Mouse (Mus musculus) CH12.LX (cell line): ENCODE measurements around the gene Gzmm. TPM values are rescaled to one million over a fixed set of nuclear protein-coding genes. Genes with fewer than 3 reads are reported as not detected.
A peak's percentile ranks its signal among the peaks of the same experiment; 100 is the strongest.

Experiments
- DNase-seq: peaks from one replicate; pipeline ENCODE4 v3.0.0-alpha.2; 2013; ENCODE audit errors: extremely low read depth
- H3K27ac ChIP-seq: 2 replicates; pipeline ENCODE4 v1.5.1; 2012; ENCODE audit warnings: low read depth, mild to moderate bottlenecking, control low read depth, moderate library complexity; ENCODE audit not compliant: insufficient read depth
- H3K27me3 ChIP-seq: replicated peaks from 2 replicates; pipeline ENCODE3; 2012; ENCODE audit warnings: inconsistent platforms
- H3K36me3 ChIP-seq, 2 experiments: replicated peaks in 1 of 2; 2 replicates each; pipeline versions ENCODE3 to v1.6.1; 2012; ENCODE audit warnings: inconsistent platforms in 1 of 2, low read length in 1 of 2, mild to moderate bottlenecking in 1 of 2, mixed read lengths in 1 of 2, moderate library complexity in 1 of 2; ENCODE audit not compliant: control insufficient read depth in 1 of 2, insufficient read depth in 1 of 2
- H3K4me1 ChIP-seq, 2 experiments: 2 replicates each; pipeline ENCODE4 v1.6.1; 2012; ENCODE audit warnings: inconsistent platforms in 1 of 2, moderate library complexity in 1 of 2; ENCODE audit not compliant: insufficient read depth in 2 of 2, control insufficient read depth in 1 of 2
- H3K4me2 ChIP-seq: 2 replicates; pipeline ENCODE4 v1.6.1; 2012; ENCODE audit warnings: low read depth, mild to moderate bottlenecking, control low read depth; ENCODE audit not compliant: poor library complexity, insufficient read depth, severe bottlenecking
- H3K4me3 ChIP-seq, 3 experiments: fragments of 150-350 bp in 1 of 3; sonication (generic) in 1 of 3; replicated peaks in 1 of 3; 2 replicates each; pipeline versions ENCODE3 to v1.5.1; 2011 to 2012; ENCODE audit warnings: low read depth in 2 of 3, low read length in 2 of 3, mild to moderate bottlenecking in 2 of 3, moderate library complexity in 2 of 3, control low read depth in 1 of 3, improper control_type of control experiment in 1 of 3, inconsistent platforms in 1 of 3, mixed read lengths in 1 of 3; ENCODE audit not compliant: poor library complexity in 1 of 3
- H3K79me2 ChIP-seq: replicated peaks from 2 replicates; pipeline ENCODE4 v1.6.1; 2012; ENCODE audit warnings: mild to moderate bottlenecking, moderate library complexity; ENCODE audit not compliant: control insufficient read depth, poor library complexity, insufficient read depth, severe bottlenecking; ENCODE audit errors: extremely low read depth
- H3K9ac ChIP-seq: 2 replicates; pipeline ENCODE4 v1.6.1; 2012; ENCODE audit warnings: low read depth, mild to moderate bottlenecking, control low read depth, moderate library complexity; ENCODE audit not compliant: insufficient read depth
- H3K9me3 ChIP-seq: replicated peaks from 2 replicates; pipeline ENCODE3; 2012; ENCODE audit warnings: low read length, inconsistent platforms, mixed read lengths
- BHLHE40 ChIP-seq: IDR thresholded peaks from 2 replicates; pipeline ENCODE4 v1.6.1; 2011; ENCODE audit warnings: mild to moderate bottlenecking, low read depth, low read length, improper control_type of control experiment
- CTCF ChIP-seq, 2 experiments: IDR thresholded peaks in 1 of 2; conservative IDR thresholded peaks in 1 of 2; 2 replicates each; pipeline ENCODE4 v1.5.1; 2011 to 2012; ENCODE audit warnings: low read depth in 2 of 2, low read length in 2 of 2, improper control_type of control experiment in 1 of 2, inconsistent platforms in 1 of 2, mild to moderate bottlenecking in 1 of 2, moderate library complexity in 1 of 2
- E2F4 ChIP-seq: IDR thresholded peaks from 2 replicates; pipeline ENCODE4 v1.6.1; 2011; ENCODE audit warnings: low read depth, low read length, improper control_type of control experiment; ENCODE audit not compliant: insufficient replicate concordance
- ELF1 ChIP-seq: IDR thresholded peaks from 2 replicates; pipeline ENCODE4 v1.6.1; 2014; ENCODE audit warnings: low read depth, mild to moderate bottlenecking, inconsistent platforms, low read length, improper control_type of control experiment
- EP300 ChIP-seq: IDR thresholded peaks from 2 replicates; pipeline ENCODE4 v1.6.1; 2011; ENCODE audit warnings: low read length, improper control_type of control experiment
- GABPA ChIP-seq: IDR thresholded peaks from 2 replicates; pipeline ENCODE4 v1.6.1; 2012; ENCODE audit warnings: low read depth, low read length, improper control_type of control experiment, inconsistent platforms; ENCODE audit not compliant: insufficient replicate concordance
- HCFC1 ChIP-seq: IDR thresholded peaks from 2 replicates; pipeline ENCODE4 v1.6.1; 2012; ENCODE audit warnings: low read depth, mild to moderate bottlenecking, inconsistent platforms, low read length, improper control_type of control experiment
- IRF4 ChIP-seq: IDR thresholded peaks from 2 replicates; pipeline ENCODE4 v1.6.1; 2014; ENCODE audit warnings: low read depth, mild to moderate bottlenecking, inconsistent platforms, low read length, improper control_type of control experiment
- JUN ChIP-seq: IDR thresholded peaks from 2 replicates; pipeline ENCODE4 v1.6.1; 2011; ENCODE audit warnings: low read depth, mild to moderate bottlenecking, low read length, improper control_type of control experiment, moderate library complexity; ENCODE audit not compliant: insufficient read depth
- JUND ChIP-seq: conservative IDR thresholded peaks from 2 replicates; pipeline ENCODE4 v1.6.1; 2011; ENCODE audit warnings: low read depth, low read length, improper control_type of control experiment
- KAT2A ChIP-seq: IDR thresholded peaks from 2 replicates; pipeline ENCODE4 v1.6.1; 2012; ENCODE audit warnings: low read length, improper control_type of control experiment, inconsistent platforms; ENCODE audit not compliant: insufficient replicate concordance
- MAFK ChIP-seq: IDR thresholded peaks from 2 replicates; pipeline ENCODE4 v1.6.1; 2011; ENCODE audit warnings: low read length, improper control_type of control experiment; ENCODE audit not compliant: insufficient replicate concordance
- MAZ ChIP-seq: IDR thresholded peaks from 2 replicates; pipeline ENCODE4 v1.6.1; 2012; ENCODE audit warnings: low read depth, mild to moderate bottlenecking, inconsistent platforms, low read length, improper control_type of control experiment, moderate library complexity
- MEF2A ChIP-seq: IDR thresholded peaks from 2 replicates; pipeline ENCODE4 v1.6.1; 2014; ENCODE audit warnings: low read depth, mild to moderate bottlenecking, inconsistent platforms, low read length, improper control_type of control experiment, borderline replicate concordance
- MXI1 ChIP-seq: IDR thresholded peaks from 2 replicates; pipeline ENCODE4 v1.6.1; 2011; ENCODE audit warnings: mild to moderate bottlenecking, low read depth, low read length, improper control_type of control experiment
- NELFE ChIP-seq: IDR thresholded peaks from 2 replicates; pipeline ENCODE4 v1.6.1; 2011; ENCODE audit warnings: low read depth, low read length, improper control_type of control experiment
- NRF1 ChIP-seq: IDR thresholded peaks from 2 replicates; pipeline ENCODE4 v1.6.1; 2014; ENCODE audit warnings: low read depth, mild to moderate bottlenecking, inconsistent platforms, low read length, improper control_type of control experiment, moderate library complexity
- PAX5 ChIP-seq: IDR thresholded peaks from 2 replicates; pipeline ENCODE4 v1.6.1; 2012; ENCODE audit warnings: low read length, inconsistent platforms, mixed read lengths
- POLR2A ChIP-seq: IDR thresholded peaks from 2 replicates; pipeline ENCODE4 v1.6.1; 2011; ENCODE audit warnings: low read depth, mild to moderate bottlenecking, improper control_type of control experiment, low read length
- POLR2AphosphoS2 ChIP-seq: IDR thresholded peaks from 2 replicates; pipeline ENCODE4 v1.6.1; 2011; ENCODE audit warnings: low read depth, low read length, improper control_type of control experiment
- RAD21 ChIP-seq: IDR thresholded peaks from 2 replicates; pipeline ENCODE4 v1.6.1; 2011; ENCODE audit warnings: low read depth, mild to moderate bottlenecking, low read length, improper control_type of control experiment, moderate library complexity
- SIN3A ChIP-seq: IDR thresholded peaks from 2 replicates; pipeline ENCODE4 v1.6.1; 2012; ENCODE audit warnings: low read length, improper control_type of control experiment, inconsistent platforms
- TBP ChIP-seq: conservative IDR thresholded peaks from 2 replicates; pipeline ENCODE4 v1.6.1; 2011; ENCODE audit warnings: low read depth, low read length, improper control_type of control experiment
- TCF12 ChIP-seq: IDR thresholded peaks from 2 replicates; pipeline ENCODE4 v1.6.1; 2014; ENCODE audit warnings: low read depth, mild to moderate bottlenecking, inconsistent platforms, low read length, improper control_type of control experiment
- UBTF ChIP-seq: IDR thresholded peaks from 2 replicates; pipeline ENCODE4 v1.6.1; 2012; ENCODE audit warnings: low read depth, mild to moderate bottlenecking, inconsistent platforms, low read length, improper control_type of control experiment, moderate library complexity
- USF1 ChIP-seq: IDR thresholded peaks from 2 replicates; pipeline ENCODE4 v1.6.1; 2014; ENCODE audit warnings: low read depth, mild to moderate bottlenecking, inconsistent platforms, low read length, improper control_type of control experiment
- USF2 ChIP-seq: conservative IDR thresholded peaks from 2 replicates; pipeline ENCODE4 v1.6.1; 2011; ENCODE audit warnings: low read depth, low read length, improper control_type of control experiment
- ZNF384 ChIP-seq: IDR thresholded peaks from 2 replicates; pipeline ENCODE4 v1.6.1; 2012; ENCODE audit warnings: low read depth, low read length, improper control_type of control experiment, inconsistent platforms
- dilution Hi-C: fragments of 300-500 bp; cut with MboI; formaldehyde crosslinking; loops from 2 replicates; pipeline ENCODE4 v1.14.3; 2020; ENCODE audit warnings: low sequenced_read_pairs; ENCODE audit not compliant: extremely low pct_unique_long_range_greater_than_20kb, extremely low pct_ligation_motif_present
- in situ Hi-C: fragments of 300-500 bp; cut with MboI; formaldehyde crosslinking; loops from 3 replicates; pipeline ENCODE4 v1.14.3; 2019; ENCODE audit warnings: low sequenced_read_pairs, low pct_ligation_motif_present, low pct_unique_long_range_greater_than_20kb, mixed read lengths
- polyA plus RNA-seq: library from polyadenylated mRNA; unstranded; fragments of >175 nt; gene quantifications from 2 replicates; pipeline ENCODE4 v1.2.1, GENCODE M21; 2012; ENCODE audit warnings: low read depth; ENCODE audit not compliant: insufficient read length
- total RNA-seq, 2 experiments: library from RNA; depleted of rRNA; stranded (reverse); fragments of 300-350 nt in 1 of 2; fragments of >200 nt in 1 of 2; gene quantifications; 2 replicates each; pipeline ENCODE4 v1.2.3; 2012 to 2014

Gzmm gene
- total and polyA plus RNA-seq, 3 experiments: 0.17 to 0.73 (median 0.59) TPM

DNA sequence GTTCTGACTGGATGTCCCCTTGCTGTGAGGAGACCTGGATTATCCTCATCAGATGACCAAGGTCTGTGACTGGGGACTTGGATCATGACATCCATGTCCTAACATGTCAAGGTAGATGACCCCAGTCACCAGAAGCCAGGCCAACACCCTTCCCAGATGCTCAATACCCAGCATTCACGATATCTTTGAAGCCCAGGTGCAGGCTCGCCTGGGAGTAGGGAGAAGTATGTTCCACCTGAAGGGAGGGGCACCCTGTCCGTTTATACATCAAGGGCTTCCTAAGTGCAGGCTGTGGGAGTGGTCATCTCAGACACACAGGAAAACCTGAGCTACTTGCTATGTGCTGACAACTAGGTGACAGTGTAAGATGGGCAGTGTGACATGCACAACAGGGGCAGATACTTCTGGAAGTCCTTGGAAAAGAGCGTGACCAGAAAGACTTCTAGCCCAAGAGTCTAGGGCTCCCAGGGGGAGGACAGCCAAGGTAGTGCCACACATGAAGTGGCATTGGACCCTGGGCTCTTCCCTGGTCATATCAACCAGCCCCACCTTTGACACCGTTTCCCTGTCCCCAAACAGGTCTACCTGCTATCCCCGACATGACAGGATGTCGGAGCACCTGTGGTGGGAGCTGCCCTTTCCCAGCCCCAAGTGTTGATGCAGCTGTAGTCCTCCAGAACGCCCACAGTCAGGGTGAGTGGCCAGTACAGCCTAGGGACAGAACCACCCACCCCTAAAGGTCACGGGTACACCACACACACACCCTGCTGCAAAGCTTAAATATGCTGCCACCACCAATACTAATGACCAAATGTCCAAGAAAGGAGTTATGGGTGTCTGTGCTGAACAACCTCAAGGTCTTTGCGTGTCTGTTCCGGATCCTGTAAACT is 8.0 kb upstream of the Gzmm start:
- Histone ChIP-seq H3K27ac (no peak overlapping the region), H3K9ac (peak overlapping the region; percentile 52), H3K4me1 (peaks cover 24 to 35% of the 10 kb centered on the region in 2 experiments), H3K4me3 (peak overlapping the region; percentile 55 to 93 (median 75)), H3K9me3 (peaks cover 2% of the 10 kb centered on the region), H3K79me2 (peaks cover 31% of the 10 kb centered on the region)
- in situ Hi-C loops (no loop called here), dilution Hi-C loops (no loop called here)
- TF ChIP-seq USF2 (no peak), EP300 (no peak), TBP (no peak), NRF1 (no peak), HCFC1 (no peak), RAD21 (no peak), JUN (no peak), USF1 (no peak), IRF4 (no peak), UBTF (no peak), POLR2AphosphoS2 (no peak), KAT2A (no peak), MAFK (no peak), ZNF384 (no peak), E2F4 (no peak), SIN3A (no peak), GABPA (no peak)
- TF ChIP-seq, all 38 proteins: peak for 0
- peak overlapping the region; percentile 65 for H3K4me2 ChIP-seq
- H3K27me3 ChIP-seq: no peaks in the 10 kb centered on the region
- no peak for DNase-seq
- H3K36me3 ChIP-seq: peaks cover 14 to 36% of the 10 kb centered on the region in 2 experiments

DNA sequence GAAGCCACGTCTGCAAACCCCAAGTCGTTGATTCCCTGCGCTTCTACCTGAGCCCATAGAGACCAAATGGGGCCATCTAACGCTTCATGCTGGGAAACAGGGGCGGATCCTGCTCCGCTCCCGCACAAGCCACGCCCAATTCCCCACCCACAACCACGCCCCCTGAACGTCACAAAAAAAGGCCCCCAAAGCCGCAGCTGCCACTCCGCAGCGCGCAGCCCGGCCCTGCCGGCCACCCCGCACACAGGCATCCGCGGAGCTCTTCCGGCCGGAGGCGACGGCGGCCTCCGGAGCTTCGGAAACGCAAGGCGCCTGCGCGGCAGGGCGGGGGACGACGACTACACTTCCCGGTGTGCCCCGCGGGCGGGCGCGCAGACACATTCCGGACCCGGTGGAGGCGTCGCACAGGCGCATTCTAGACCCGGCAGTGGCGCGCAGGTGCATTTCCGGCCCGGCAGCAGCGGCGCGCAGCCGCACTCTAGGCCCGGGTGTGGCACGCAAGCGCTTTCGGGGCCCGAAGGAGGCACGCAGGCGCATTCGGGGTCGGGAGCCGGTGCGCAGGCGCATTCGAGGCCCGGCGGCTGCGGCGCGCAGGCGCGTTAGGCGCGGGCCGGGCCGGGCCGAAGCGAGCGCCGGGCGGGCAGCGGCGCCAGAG is 7.1 kb upstream of the Gzmm start, which contains the start of gene Cdc34:
Cdc34 (plus strand) TSS at position 605 of the 655 bp plus-strand sequence.
- peaks cover 24 to 35% of the 10 kb centered on the region in 2 experiments for H3K4me1 ChIP-seq
- H3K9me3 ChIP-seq: peaks cover 2% of the 10 kb centered on the region
- dilution Hi-C loops: no loop called here
- H3K27me3 ChIP-seq: no peaks in the 10 kb centered on the region
- peaks cover 31% of the 10 kb centered on the region for H3K79me2 ChIP-seq
- H3K27ac ChIP-seq: peak within 1 kb of the TSS; percentile 58
- peak within 1 kb of the TSS; percentile 97 for H3K9ac ChIP-seq
- peaks cover 22 to 36% of the 10 kb centered on the region in 2 experiments for H3K36me3 ChIP-seq
- peak within 1 kb of the TSS; percentile 92 to 98 (median 93) for H3K4me3 ChIP-seq
- DNase-seq: peak; percentile 98
- peak within 1 kb of the TSS; percentile 69 for H3K4me2 ChIP-seq
- in situ Hi-C loops: no loop called here
- TF ChIP-seq BHLHE40 (peak; percentile 17; the same call in 1 of the 2 replicates), PAX5 (no peak), NELFE (peak; percentile 66), USF1 (no peak), IRF4 (peak; percentile 40; the same call in 1 of the 2 replicates), GABPA (peak; percentile 49; the same call in 1 of the 2 replicates), POLR2AphosphoS2 (no peak), E2F4 (no peak), CTCF (conservative IDR thresholded peaks at IDR 0.05 in 1 of 2, IDR thresholded peaks at IDR 0.05 in 1 of 2; ENCODE audit: low read depth in 2 of 2, low read length in 2 of 2) (peak in 1 of 2 experiments; percentile 19; a peak in 1 of 4 replicates), KAT2A (peak; percentile 98), MAZ (peak; percentile 88), MEF2A (peak; percentile 40; the same call in 1 of the 2 replicates), HCFC1 (peak; percentile 97), NRF1 (peak; percentile 93), MXI1 (peak; percentile 66; the same call in 1 of the 2 replicates), POLR2A (peak; percentile 97), SIN3A (peak; percentile 63), ELF1 (peak; percentile 99), TBP (0 out of 2 replicates have a peak, but pooled peaks have one; percentile 19), JUND (no peak), TCF12 (peak; percentile 74)
